Mouse (Mus musculus): ENCODE measurements around the gene Upb1.

The Upb1 gene

GRCm38 (mm10) chr10:75424498-75424901, 23.6 kb downstream of the Upb1 start:
- DNase-seq (ENCODE audit: low spot score in 2 of 2) = no peak

GRCm38 (mm10) chr10:75428049-75429003, 27.4 kb downstream of the Upb1 start:
- DNase-seq (ENCODE audit: low spot score in 2 of 2) = no peak

- DNase-seq (ENCODE audit: low spot score in 2 of 2) = no peak
These were observed 28.1 kb downstream of the Upb1 start for GRCm38 (mm10) chr10:75429004-75429380.

- DNase-seq (ENCODE audit: low spot score in 2 of 2) = no peak
These were observed 28.7 kb downstream of the Upb1 start for GRCm38 (mm10) chr10:75429522-75430146.

GRCm38 (mm10) chr10:75430147-75430537, 29.2 kb downstream of the Upb1 start:
- DNase-seq (ENCODE audit: low spot score in 2 of 2) = no peak

GRCm38 (mm10) chr10:75430633-75431032, 29.7 kb downstream of the Upb1 start:
- DNase-seq (ENCODE audit: low spot score in 2 of 2) = no peak

GRCm38 (mm10) chr10:75436604-75437217, 35.8 kb downstream of the Upb1 start:
- peak; percentile 55 to 92 for DNase-seq (ENCODE audit: low spot score in 2 of 2)

GRCm38 (mm10) chr10:75437284-75437683, 36.4 kb downstream of the Upb1 start:
- DNase-seq (ENCODE audit: low spot score in 2 of 2) = no peak

GRCm38 (mm10) chr10:75438132-75438810, 37.4 kb downstream of the Upb1 start:
- DNase-seq (ENCODE audit: low spot score in 2 of 2) = no peak

- DNase-seq (ENCODE audit: low spot score in 2 of 2) = no peak
These were observed 38.4 kb downstream of the Upb1 start for GRCm38 (mm10) chr10:75439211-75439811.

GRCm38 (mm10) chr10:75440756-75441155, 39.8 kb downstream of the Upb1 start:
- no peak for DNase-seq (ENCODE audit: low spot score in 2 of 2)

GRCm38 (mm10) chr10:75441800-75442199, 40.9 kb downstream of the Upb1 start:
- no peak for DNase-seq (ENCODE audit: low spot score in 2 of 2)

GRCm38 (mm10) chr10:75443017-75443416, 42.1 kb downstream of the Upb1 start:
- DNase-seq (ENCODE audit: low spot score in 2 of 2) = no peak

GRCm38 (mm10) chr10:75444111-75444826, 43.4 kb downstream of the Upb1 start:
- DNase-seq (ENCODE audit: low spot score in 2 of 2) = no peak

- DNase-seq (ENCODE audit: low spot score in 2 of 2) = no peak
These were observed 44.1 kb downstream of the Upb1 start for GRCm38 (mm10) chr10:75445030-75445429.

- DNase-seq (ENCODE audit: low spot score in 2 of 2) = no peak
These were observed 45.7 kb downstream of the Upb1 start for GRCm38 (mm10) chr10:75446501-75447083.

GRCm38 (mm10) chr10:75447489-75447888, 46.6 kb downstream of the Upb1 start:
- DNase-seq (ENCODE audit: low spot score in 2 of 2) = no peak

- no peak for DNase-seq (ENCODE audit: low spot score in 2 of 2)
These were observed 48.0 kb downstream of the Upb1 start for GRCm38 (mm10) chr10:75448806-75449420.

GRCm38 (mm10) chr10:75450331-75450730, 49.4 kb downstream of the Upb1 start:
- no peak for DNase-seq (ENCODE audit: low spot score in 2 of 2)

Data from left cerebral cortex, adult 9 months (tissue).